Mouse (Mus musculus) megakaryocyte, embryonic 14.5 days (primary cell): Measurements from ENCODE around the gene Svep1. TPM values are rescaled to one million over a fixed set of nuclear protein-coding genes. Genes with fewer than 3 reads are reported as not detected.

Experiments used
- H3K27me3 ChIP-seq: replicated peaks from 2 replicates; pipeline ENCODE3; 2012; ENCODE audit warnings: inconsistent platforms
- H3K36me3 ChIP-seq: replicated peaks from 2 replicates; pipeline ENCODE3; 2012; ENCODE audit warnings: low read length, inconsistent platforms, mixed read lengths
- H3K4me1 ChIP-seq: 2 replicates; pipeline ENCODE4 v1.6.1; 2012; ENCODE audit warnings: inconsistent platforms
- H3K4me3 ChIP-seq: replicated peaks from 2 replicates; pipeline ENCODE3; 2012; ENCODE audit warnings: moderate library complexity, mild to moderate bottlenecking, inconsistent platforms
- H3K9me3 ChIP-seq: 2 replicates; pipeline ENCODE4 v1.6.1; 2012; ENCODE audit warnings: inconsistent platforms
- FLI1 ChIP-seq: IDR thresholded peaks from 2 replicates; pipeline ENCODE4 v1.6.1; 2012; ENCODE audit warnings: low read length, inconsistent platforms, mixed read lengths
- GATA1 ChIP-seq: IDR thresholded peaks from 3 replicates; pipeline ENCODE4 v1.6.1; 2012; ENCODE audit warnings: mixed read lengths, low read length, inconsistent platforms, borderline replicate concordance
- polyA plus RNA-seq: library from polyadenylated mRNA; stranded (reverse); fragments of >175 nt; gene quantifications from 2 replicates; pipeline ENCODE4 v1.2.3, GENCODE M21; 2012; ENCODE audit warnings: low replicate concordance; ENCODE audit not compliant: insufficient read depth

Svep1 gene
- polyA plus RNA-seq, 1 experiment, result not detected

GRCm38 (mm10) chr4:58201703-58202102, 5.0 kb downstream of the Svep1 start:
- H3K4me3 ChIP-seq, result no peak overlapping the region
- H3K27me3 ChIP-seq, result peaks cover 23% of the 10 kb centered on the region
- TF ChIP-seq GATA1 (no peak), FLI1 (no peak)
- peaks cover 6% of the 10 kb centered on the region; the same call in 1 of the 2 replicates for H3K9me3 ChIP-seq
- H3K4me1 ChIP-seq, result peaks cover 10% of the 10 kb centered on the region
- no peaks in the 10 kb centered on the region for H3K36me3 ChIP-seq

GRCm38 (mm10) chr4:58200826-58201225, 5.8 kb downstream of the Svep1 start:
- no peak overlapping the region for H3K4me3 ChIP-seq
- TF ChIP-seq GATA1, result no peak
- TF ChIP-seq FLI1, result no peak
- H3K27me3 ChIP-seq, result peaks cover 14% of the 10 kb centered on the region
- H3K4me1 ChIP-seq, result peaks cover 2% of the 10 kb centered on the region
- H3K36me3 ChIP-seq, result no peaks in the 10 kb centered on the region
- peaks cover 14% of the 10 kb centered on the region for H3K9me3 ChIP-seq

GRCm38 (mm10) chr4:58197230-58197629, 9.4 kb downstream of the Svep1 start:
- Histone ChIP-seq H3K27me3 (no peaks in the 10 kb centered on the region), H3K4me1 (no peaks in the 10 kb centered on the region), H3K36me3 (no peaks in the 10 kb centered on the region), H3K9me3 (peaks cover 24% of the 10 kb centered on the region), H3K4me3 (no peak overlapping the region)
- TF ChIP-seq GATA1 (no peak), FLI1 (no peak)

DNA sequence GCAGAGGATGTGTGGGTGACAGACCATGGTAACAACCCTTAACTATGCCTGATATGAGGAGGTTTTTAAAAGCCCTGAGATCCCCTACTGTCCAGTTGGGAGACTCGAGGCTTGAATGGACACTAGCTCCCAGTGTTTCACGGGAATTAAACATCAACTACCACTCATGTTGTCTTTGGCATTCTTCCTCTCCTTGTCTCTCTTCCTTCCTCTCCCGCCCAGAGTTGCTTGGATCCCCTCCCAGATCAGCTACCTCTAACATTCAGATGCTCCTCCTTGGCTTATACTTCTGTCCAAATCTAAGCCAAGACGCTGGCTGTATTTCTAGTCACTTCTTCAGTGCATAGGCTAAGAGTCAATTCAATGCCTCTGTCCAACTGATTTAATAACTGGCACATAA, 9.9 kb downstream of the Svep1 start:
- no peaks in the 10 kb centered on the region for H3K27me3 ChIP-seq
- no peak for TF ChIP-seq FLI1
- no peak for TF ChIP-seq GATA1

GRCm38 (mm10) chr4:58195936-58196335, 10.7 kb downstream of the Svep1 start:
- H3K9me3 ChIP-seq, result peaks cover 24% of the 10 kb centered on the region
- H3K27me3 ChIP-seq, result no peaks in the 10 kb centered on the region
- H3K4me3 ChIP-seq, result no peak overlapping the region
- no peak for TF ChIP-seq GATA1
- TF ChIP-seq FLI1, result no peak
- no peaks in the 10 kb centered on the region for H3K4me1 ChIP-seq
- H3K36me3 ChIP-seq, result no peaks in the 10 kb centered on the region

More for the DNA sequence above, 9.9 kb downstream of the Svep1 start:
- peaks cover 24% of the 10 kb centered on the region for H3K9me3 ChIP-seq
- no peak overlapping the region for H3K4me3 ChIP-seq
- no peaks in the 10 kb centered on the region for H3K4me1 ChIP-seq
- H3K36me3 ChIP-seq, result no peaks in the 10 kb centered on the region

- Histone ChIP-seq H3K27me3 (no peaks in the 10 kb centered on the region), H3K9me3 (no peaks in the 10 kb centered on the region), H3K36me3 (no peaks in the 10 kb centered on the region), H3K4me1 (no peaks in the 10 kb centered on the region), H3K4me3 (no peak overlapping the region)
- no peak for TF ChIP-seq GATA1
- no peak for TF ChIP-seq FLI1
Observed at GRCm38 (mm10) chr4:58189281-58189680, 17.4 kb downstream of the Svep1 start.

DNA sequence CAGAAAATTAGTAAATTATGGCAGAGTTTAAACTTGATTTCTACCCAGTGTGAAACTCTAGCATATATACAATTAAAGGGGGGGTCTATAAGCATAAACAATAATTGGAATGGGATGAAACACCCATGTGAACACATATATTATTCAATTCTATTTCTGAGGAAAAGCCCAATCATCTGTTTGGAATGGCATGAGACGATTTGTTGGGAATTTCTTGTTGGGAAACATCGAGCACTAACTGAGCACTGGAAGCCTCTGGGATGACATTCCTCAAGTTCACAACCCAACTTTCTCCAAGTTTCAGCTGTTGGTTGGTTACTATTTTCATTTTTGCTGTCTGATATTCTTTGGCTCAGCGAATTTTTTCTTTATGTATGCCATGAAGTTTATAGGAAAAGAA, 21.3 kb downstream of the Svep1 start:
- Histone ChIP-seq H3K9me3 (no peaks in the 10 kb centered on the region), H3K4me3 (no peak overlapping the region), H3K36me3 (no peaks in the 10 kb centered on the region), H3K27me3 (no peaks in the 10 kb centered on the region), H3K4me1 (no peaks in the 10 kb centered on the region)
- no peak for TF ChIP-seq FLI1
- TF ChIP-seq GATA1, result no peak

DNA sequence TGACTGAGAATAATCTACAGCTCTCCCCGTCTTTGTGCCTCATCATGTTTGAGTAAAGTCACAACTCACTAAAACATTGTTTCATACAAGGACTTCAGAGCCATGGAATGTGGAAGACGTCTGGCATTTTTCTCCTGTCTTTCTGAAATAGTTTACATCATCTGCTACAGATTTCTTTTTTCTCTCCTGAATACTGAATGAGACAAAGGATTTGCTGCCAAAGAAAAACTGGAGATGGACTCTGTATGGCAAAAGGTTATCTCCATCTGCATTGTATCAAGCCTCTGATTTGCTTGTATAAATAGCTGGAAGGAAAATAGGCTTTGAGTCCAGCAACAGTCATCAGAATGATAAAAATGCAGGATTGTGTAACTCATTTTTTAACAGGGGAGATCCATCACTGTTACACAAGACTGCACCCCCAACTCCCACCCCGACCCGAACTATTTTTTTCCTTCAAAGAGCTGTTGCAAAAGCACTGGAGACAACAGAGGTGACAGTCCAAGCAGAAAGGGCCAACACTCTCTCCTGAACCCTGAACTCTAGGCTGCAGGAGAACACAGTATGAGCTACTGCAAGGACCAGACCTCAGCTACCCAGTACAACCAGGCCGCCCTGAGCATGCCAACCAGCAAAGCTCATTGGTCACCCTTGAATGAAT, 21.8 kb downstream of the Svep1 start:
- Histone ChIP-seq H3K4me3 (no peak overlapping the region), H3K4me1 (no peaks in the 10 kb centered on the region)
- no peak for TF ChIP-seq GATA1
- no peak for TF ChIP-seq FLI1

GRCm38 (mm10) chr4:58183897-58184296, 22.8 kb downstream of the Svep1 start:
- H3K4me1 ChIP-seq, result no peaks in the 10 kb centered on the region
- H3K27me3 ChIP-seq, result peaks cover 2% of the 10 kb centered on the region
- H3K36me3 ChIP-seq, result no peaks in the 10 kb centered on the region
- H3K9me3 ChIP-seq, result no peaks in the 10 kb centered on the region
- H3K4me3 ChIP-seq, result no peak overlapping the region
- TF ChIP-seq GATA1 (no peak), FLI1 (no peak)

More for the DNA sequence above, 21.8 kb downstream of the Svep1 start:
- Histone ChIP-seq H3K27me3 (no peaks in the 10 kb centered on the region), H3K9me3 (no peaks in the 10 kb centered on the region), H3K36me3 (no peaks in the 10 kb centered on the region)

GRCm38 (mm10) chr4:58178489-58178888, 28.2 kb downstream of the Svep1 start:
- TF ChIP-seq FLI1, result no peak
- no peak for TF ChIP-seq GATA1
- H3K36me3 ChIP-seq, result no peaks in the 10 kb centered on the region
- H3K27me3 ChIP-seq, result peaks cover 9% of the 10 kb centered on the region
- H3K9me3 ChIP-seq, result no peaks in the 10 kb centered on the region
- no peak overlapping the region for H3K4me3 ChIP-seq
- H3K4me1 ChIP-seq, result no peaks in the 10 kb centered on the region

DNA sequence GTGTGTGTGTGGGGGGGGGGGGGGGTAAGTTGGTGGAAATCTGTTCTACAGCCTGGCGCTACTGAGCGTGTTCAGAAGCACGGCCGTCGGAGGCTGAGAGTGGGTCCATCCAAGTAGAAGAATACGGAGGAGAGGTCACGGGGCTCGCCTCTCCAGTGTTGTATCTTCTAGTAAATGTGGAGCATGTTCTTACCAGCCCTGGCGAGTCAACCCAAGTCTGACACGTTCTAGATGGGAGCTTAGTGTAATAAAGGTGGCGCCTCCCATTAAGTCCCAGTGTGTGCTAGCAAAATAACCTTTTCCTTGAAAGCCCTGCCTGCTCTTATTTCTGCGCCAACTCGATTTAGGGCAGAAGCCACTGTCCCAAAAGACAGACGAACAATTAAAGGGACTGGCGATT, 29.4 kb downstream of the Svep1 start:
- H3K36me3 ChIP-seq, result no peaks in the 10 kb centered on the region
- no peaks in the 10 kb centered on the region for H3K4me1 ChIP-seq
- H3K27me3 ChIP-seq, result peaks cover 11% of the 10 kb centered on the region
- H3K4me3 ChIP-seq, result no peak overlapping the region
- no peaks in the 10 kb centered on the region for H3K9me3 ChIP-seq
- TF ChIP-seq FLI1, result no peak
- TF ChIP-seq GATA1, result no peak
